Mouse (Mus musculus) megakaryocyte, adult 5-6 weeks (primary cell): ENCODE results near the gene Fbxw24. TPM values are rescaled to one million over a fixed set of nuclear protein-coding genes. Genes with fewer than 3 reads are reported as not detected.
"Not testable (repeated sequence)": the region's sequence is repeated elsewhere in the genome, so short reads cannot be mapped to it uniquely, and the experiment has no call there.

Experiments
- ATAC-seq: 2 replicates; pipeline ENCODE4 v1.8.0; 2016; ENCODE audit warnings: mild to moderate bottlenecking, inconsistent platforms; ENCODE audit not compliant: poor library complexity, severe bottlenecking
- total RNA-seq, 2 experiments: library from RNA; stranded (forward) in 1 of 2; stranded (reverse) in 1 of 2; fragments of 153-499, 151-499 nt in 1 of 2; fragments of 221-1000, 200-1000 nt in 1 of 2; gene quantifications; 2 replicates each; pipeline versions ENCODE4 v1.2.3 to v1.2.4; 2015 to 2017

Fbxw24 gene
- total RNA-seq (2015) (not detected in 2 replicates), total RNA-seq (2017) (not detected in 2 replicates)

GRCm38 (mm10) chr9:109625957-109626356, at the start of gene Fbxw24:
Gene Fbxw24, minus strand, starts transcription at chr9:109626057.
- ATAC-seq: not testable (repeated sequence)

- ATAC-seq: not testable (repeated sequence)
These were observed 38.7 kb upstream of the Fbxw24 start, which contains the start of gene Fbxw25 for GRCm38 (mm10) chr9:109664552-109664951. Gene Fbxw25, minus strand, starts transcription at chr9:109664652.

DNA sequence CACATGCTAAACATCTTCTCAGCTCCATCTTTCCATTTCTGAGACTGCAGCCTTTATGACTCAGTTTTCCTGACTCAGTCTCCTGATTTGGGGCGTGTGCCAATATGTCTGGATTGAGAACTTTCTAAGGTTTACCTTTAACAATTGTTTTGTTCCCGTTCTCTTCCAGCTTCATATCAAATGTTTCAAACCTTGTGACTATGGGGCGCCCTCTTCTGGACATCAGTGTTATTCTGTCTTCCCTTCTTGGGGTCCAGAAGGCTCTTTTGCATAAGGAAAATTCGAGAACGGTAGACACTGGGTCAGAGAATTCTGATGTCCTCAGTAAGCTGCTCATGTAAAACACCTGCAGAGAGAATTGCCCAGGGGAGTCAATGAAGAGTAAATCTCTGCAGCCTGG, 19.0 kb downstream of the Fbxw24 start:
- not testable (repeated sequence) for ATAC-seq

- not testable (repeated sequence) for ATAC-seq
These were observed 23.7 kb downstream of the Fbxw24 start for GRCm38 (mm10) chr9:109602128-109602527.

DNA sequence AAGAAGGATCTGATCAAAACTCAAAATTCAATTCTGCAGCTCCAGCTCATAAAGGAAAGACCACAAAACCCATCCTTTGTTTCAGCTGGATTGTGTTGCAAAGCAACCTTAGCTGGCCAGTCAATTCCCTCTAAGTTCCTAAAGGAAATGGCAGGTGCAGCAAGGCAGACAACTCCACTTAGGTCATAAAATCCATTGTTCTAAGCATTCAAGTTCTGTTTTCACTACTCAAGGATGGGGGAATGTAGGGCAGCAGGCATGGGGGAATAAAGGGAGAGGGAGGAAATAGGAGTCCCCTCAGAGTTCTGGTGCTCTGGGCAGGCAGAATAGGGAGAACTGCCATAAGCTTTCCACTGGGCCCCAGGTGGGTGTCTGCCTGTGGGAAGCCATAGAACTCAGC, 28.6 kb downstream of the Fbxw24 start:
- no peak for ATAC-seq

GRCm38 (mm10) chr9:109594866-109595265, 31.0 kb downstream of the Fbxw24 start:
- no peak for ATAC-seq

DNA sequence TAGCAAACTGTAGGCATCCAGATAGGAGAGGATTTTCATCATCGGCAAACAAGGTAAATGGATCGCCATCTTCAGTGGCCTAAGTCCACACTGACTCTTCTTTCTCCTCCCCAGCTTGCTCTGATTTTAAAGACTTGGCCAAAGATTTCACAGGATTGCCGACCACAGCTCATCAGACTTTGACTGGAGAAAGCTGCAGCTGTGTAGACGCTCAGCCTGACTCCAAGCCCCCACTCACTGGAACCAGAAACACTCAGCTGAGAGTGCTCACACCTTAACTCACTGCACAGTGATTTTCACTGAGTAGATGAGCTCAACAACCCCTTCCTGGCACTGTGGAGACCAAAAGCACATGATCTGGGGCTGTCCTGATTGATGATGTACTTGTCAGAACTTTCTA, 57.7 kb downstream of the Fbxw24 start, which contains the start of gene Fbxw15:
Fbxw15 (minus strand) TSS at position 101 of the 400 bp plus-strand sequence.
- ATAC-seq: not testable (repeated sequence)

GRCm38 (mm10) chr9:109565546-109565945, 60.3 kb downstream of the Fbxw24 start:
- no peak for ATAC-seq

GRCm38 (mm10) chr9:109562106-109562505, 63.8 kb downstream of the Fbxw24 start:
- ATAC-seq: not testable (repeated sequence)

GRCm38 (mm10) chr9:109552483-109552882, 73.4 kb downstream of the Fbxw24 start:
- no peak for ATAC-seq

Other genes with a start within 250 kb of the Fbxw24 start
- gene Fbxw22, start 221.8 kb downstream of the Fbxw24 start, total RNA-seq (2015): not detected in 2 replicates
- gene Fbxw22, start 221.8 kb downstream of the Fbxw24 start, total RNA-seq (2017): not detected in 2 replicates
- gene Fbxw16, start 176.9 kb downstream of the Fbxw24 start, total RNA-seq (2015): not detected in 2 replicates
- gene Fbxw16, start 176.9 kb downstream of the Fbxw24 start, total RNA-seq (2017): not detected in 2 replicates
- not detected in 2 replicates for gene Fbxw19, start 130.2 kb downstream of the Fbxw24 start, total RNA-seq (2015)
- 0.26 TPM in 1 of 2 replicates, not detected in the other for gene Fbxw19, start 130.2 kb downstream of the Fbxw24 start, total RNA-seq (2017)
- not detected in 2 replicates for gene Fbxw15, start 57.8 kb downstream of the Fbxw24 start, total RNA-seq (2015)
- gene Fbxw15, start 57.8 kb downstream of the Fbxw24 start, total RNA-seq (2017): not detected in 2 replicates
- gene Fbxw25, start 38.6 kb upstream of the Fbxw24 start, total RNA-seq (2015): 0.14 TPM in 1 of 2 replicates, not detected in the other
- gene Fbxw25, start 38.6 kb upstream of the Fbxw24 start, total RNA-seq (2017): not detected in 2 replicates
- gene Fbxw18, start 76.6 kb upstream of the Fbxw24 start, total RNA-seq (2015): not detected in 2 replicates
- gene Fbxw18, start 76.6 kb upstream of the Fbxw24 start, total RNA-seq (2017): not detected in 2 replicates
- not detected in 2 replicates for gene Fbxw26, start 120.0 kb upstream of the Fbxw24 start, total RNA-seq (2015)
- not detected in 2 replicates for gene Fbxw26, start 120.0 kb upstream of the Fbxw24 start, total RNA-seq (2017)
- gene Fbxw27, start 164.6 kb upstream of the Fbxw24 start, total RNA-seq (2015): not detected in 2 replicates
- gene Fbxw27, start 164.6 kb upstream of the Fbxw24 start, total RNA-seq (2017): not detected in 2 replicates
- gene Spink8, start 186.2 kb upstream of the Fbxw24 start, total RNA-seq (2015): not detected in 2 replicates
- gene Spink8, start 186.2 kb upstream of the Fbxw24 start, total RNA-seq (2017): not detected in 2 replicates
- gene Nme6, start 206.7 kb upstream of the Fbxw24 start, total RNA-seq (2015): 12.2 and 20.4 TPM in 2 replicates
- gene Nme6, start 206.7 kb upstream of the Fbxw24 start, total RNA-seq (2017): 6.8 and 16.1 TPM in 2 replicates
- 1,595 and 1,972 TPM in 2 replicates for gene Camp, start 223.6 kb upstream of the Fbxw24 start, total RNA-seq (2015)
- 1,104 and 1,348 TPM in 2 replicates for gene Camp, start 223.6 kb upstream of the Fbxw24 start, total RNA-seq (2017)
- 12.7 and 13.5 TPM in 2 replicates for gene Cdc25a, start 249.5 kb upstream of the Fbxw24 start, total RNA-seq (2015)
- 17.3 and 21.2 TPM in 2 replicates for gene Cdc25a, start 249.5 kb upstream of the Fbxw24 start, total RNA-seq (2017)